Mouse (Mus musculus) left cerebral cortex, adult 2 months (tissue): ENCODE results near the gene Akap10. TPM values are rescaled to one million over a fixed set of nuclear protein-coding genes. Genes with fewer than 3 reads are reported as not detected.
"Not testable (repeated sequence)": the region's sequence is repeated elsewhere in the genome, so short reads cannot be mapped to it uniquely, and the experiment has no call there.

Experiments used
- DNase-seq, 2 experiments: peaks; one replicate each; pipeline ENCODE4 v3.0.0; 2021 to 2022; ENCODE audit warnings: low spot score in 2 of 2, mixed read lengths in 1 of 2; ENCODE audit errors: extremely low spot score in 1 of 2
- H3K27ac ChIP-seq: fragments of 200-600 bp; 2 replicates; pipeline ENCODE4 v1.8.1; 2022
- H3K4me3 ChIP-seq: fragments of 200-600 bp; 2 replicates; pipeline ENCODE4 v1.8.1; 2022
- CTCF ChIP-seq: fragments of 200-600 bp; IDR thresholded peaks from 2 replicates; pipeline ENCODE4 v1.8.1; 2022; ENCODE audit warnings: antibody characterized with exemption, mild to moderate bottlenecking, moderate library complexity
- intact Hi-C: fragments of 180-260 bp; cut with DNase I; formaldehyde crosslinking; loops from one replicate; pipeline ENCODE4 v1.15.1; 2025
- long read RNA-seq, 2 experiments: library from polyadenylated mRNA; stranded (forward); transcript quantifications; one replicate each; pipeline ENCODE4 v2.0.0; 2021; ENCODE audit warnings: borderline mapping rate in 2 of 2
- total RNA-seq, 2 experiments: library from RNA; stranded (reverse); gene quantifications; 2 replicates each; pipeline ENCODE4 v1.2.3; 2021

Gene Akap10
- total RNA-seq: 10 to 100 TPM; 36.8 to 37.0 TPM
- long read RNA-seq, experiment 1, transcript Akap10-202 (15 exons, 3,874 nt): major isoform, 22 of 25 reads
- long read RNA-seq, experiment 1, partial matches to known transcripts: 2 of 25 reads
- long read RNA-seq, experiment 1, other reads (novel, unspliced or antisense): 1 of 25 reads
- long read RNA-seq, experiment 2, transcript Akap10-202 (15 exons, 3,874 nt): major isoform, 11 of 12 reads
- long read RNA-seq, experiment 2, partial matches to known transcripts: 0 of 12 reads
- long read RNA-seq, experiment 2, other reads (novel, unspliced or antisense): 1 of 12 reads

DNA sequence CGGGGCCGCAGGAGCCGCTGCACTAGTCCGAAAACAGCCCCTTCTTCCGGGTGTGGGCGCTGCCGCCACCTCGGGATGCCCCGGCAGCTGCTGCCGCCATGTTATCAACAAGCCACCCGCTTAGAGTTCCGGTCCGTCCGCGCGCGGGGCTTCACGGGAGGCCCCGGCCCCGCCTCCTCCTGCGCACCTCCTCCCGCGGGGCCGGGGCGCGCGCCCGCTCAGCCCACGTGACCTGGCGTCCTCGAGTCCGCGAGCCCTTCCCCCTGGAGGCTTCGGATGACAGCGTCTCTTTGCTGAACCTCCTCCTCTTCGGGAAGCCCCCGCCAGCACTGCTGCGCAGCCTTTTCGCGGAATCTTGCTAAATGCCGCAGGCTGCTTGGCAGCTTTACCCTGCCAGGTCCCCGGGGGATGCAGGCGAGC lies at the start of gene Akap10:
Akap10 (minus strand) TSS at position 155 of the 420 bp plus-strand sequence.
- Histone ChIP-seq H3K4me3 (peak within 1 kb of the TSS; percentile 96), H3K27ac (peak within 1 kb of the TSS; percentile 99)
- TF ChIP-seq CTCF: no peak; the same call in 1 of the 2 replicates
- intact Hi-C loops: loop anchor here (5.0 kb wide), 1 partner anchor 352 kb away; the partner anchor contains the start of genes Ttc19 and Zswim7
- DNase-seq: peak; percentile 95 to 96

GRCm38 (mm10) chr11:61975783-61976182 lies 45.7 kb upstream of the Akap10 start:
- Histone ChIP-seq H3K27ac (no peak overlapping the region), H3K4me3 (no peak overlapping the region)
- intact Hi-C loops: no loop called here
- no peak for TF ChIP-seq CTCF
- no peak for DNase-seq

- Histone ChIP-seq H3K27ac (no peak overlapping the region), H3K4me3 (no peak overlapping the region)
- DNase-seq: no peak
- no peak for TF ChIP-seq CTCF
- intact Hi-C loops: no loop called here
These were observed 44.2 kb upstream of the Akap10 start for GRCm38 (mm10) chr11:61974106-61974707.

DNA sequence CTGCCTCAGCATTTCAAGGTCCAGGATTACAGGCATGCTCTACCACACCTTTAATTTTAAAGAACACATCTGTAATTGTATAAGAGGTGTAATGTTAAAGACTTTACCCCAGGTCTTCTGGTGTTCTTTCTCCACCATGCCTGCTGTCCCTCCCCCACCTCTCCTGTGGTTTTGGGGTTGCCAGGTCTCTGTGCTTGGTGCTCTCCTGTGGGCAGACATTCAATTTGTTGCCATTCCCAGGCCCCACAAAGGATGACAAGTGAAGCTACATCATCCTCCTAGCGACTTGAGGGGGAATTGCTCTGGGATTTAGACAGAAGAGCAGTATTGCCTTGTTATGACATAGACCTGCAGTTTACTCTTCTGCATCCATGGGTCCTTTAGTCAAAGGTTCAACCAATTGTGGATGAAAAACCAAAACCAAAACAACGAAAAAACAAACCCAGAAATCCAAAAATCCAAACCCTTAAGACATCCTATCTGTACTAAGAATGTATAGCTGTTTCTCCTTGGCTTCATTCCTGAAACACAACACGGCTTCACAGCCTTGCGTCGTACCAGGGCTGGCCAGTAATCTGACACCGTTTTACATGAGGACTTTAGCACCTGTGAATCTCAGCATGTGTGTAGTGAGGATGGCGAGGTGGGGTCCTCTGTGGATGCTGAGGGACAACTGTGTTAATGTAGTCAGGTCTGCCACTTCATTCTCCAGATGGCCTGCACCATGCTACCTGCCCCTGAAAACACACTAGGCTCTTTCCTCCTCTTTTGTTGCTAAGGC lies 41.6 kb upstream of the Akap10 start:
- TF ChIP-seq CTCF: no peak
- H3K27ac ChIP-seq: no peak overlapping the region
- no peak for DNase-seq
- H3K4me3 ChIP-seq: no peak overlapping the region
- intact Hi-C loops: no loop called here

DNA sequence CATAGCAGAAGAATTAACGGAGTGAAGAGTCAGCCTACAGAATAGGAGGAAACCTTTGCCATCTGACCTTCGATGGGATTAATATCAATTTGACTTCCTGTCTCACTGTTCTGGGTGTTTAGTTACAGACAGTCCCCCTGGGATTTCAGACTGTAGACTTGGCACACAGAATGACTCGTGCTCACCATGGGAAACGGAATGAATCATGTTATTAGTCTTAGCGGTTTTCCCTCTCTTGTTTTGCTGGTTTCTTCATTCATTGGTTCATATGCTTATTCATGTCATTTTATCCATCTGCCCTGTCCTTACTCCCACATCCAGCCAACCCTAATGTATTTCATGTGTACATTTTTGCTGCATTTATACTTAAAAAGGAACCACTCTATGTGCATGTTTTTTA lies 40.8 kb upstream of the Akap10 start:
- H3K27ac ChIP-seq: no peak overlapping the region
- DNase-seq: no peak
- intact Hi-C loops: no loop called here
- H3K4me3 ChIP-seq: no peak overlapping the region
- no peak for TF ChIP-seq CTCF

GRCm38 (mm10) chr11:61968875-61969274 lies 38.8 kb upstream of the Akap10 start:
- no peak overlapping the region for H3K4me3 ChIP-seq
- intact Hi-C loops: no loop called here
- no peak for TF ChIP-seq CTCF
- DNase-seq: no peak
- no peak overlapping the region for H3K27ac ChIP-seq

DNA sequence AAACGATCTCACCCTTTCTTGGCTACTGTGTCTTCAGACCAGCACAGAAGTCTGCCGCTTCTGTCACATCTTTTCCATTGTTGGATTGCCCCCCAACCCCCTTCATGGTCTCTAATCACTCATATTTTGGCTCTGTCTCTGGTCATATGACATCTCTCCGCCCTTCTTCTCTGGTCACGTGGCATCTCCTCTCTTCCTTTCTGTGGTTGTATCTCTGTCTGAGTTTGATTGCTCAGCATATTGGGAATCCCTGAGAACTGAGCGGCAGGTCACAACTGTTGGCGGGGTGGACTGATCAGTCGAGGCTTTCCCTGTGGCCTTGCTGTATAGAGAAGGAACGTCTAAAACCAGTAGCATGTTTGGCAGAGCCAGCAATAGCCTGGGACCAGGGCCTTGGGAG lies 37.0 kb upstream of the Akap10 start:
- Histone ChIP-seq H3K27ac (no peak overlapping the region), H3K4me3 (no peak overlapping the region)
- intact Hi-C loops: no loop called here
- no peak for DNase-seq
- no peak for TF ChIP-seq CTCF

GRCm38 (mm10) chr11:61964611-61965010 lies 34.6 kb upstream of the Akap10 start:
- intact Hi-C loops: loop anchor here (2.0 kb wide), 1 partner anchor 40 kb away; no protein-coding TSS in a partner anchor
- DNase-seq: no peak
- no peak for TF ChIP-seq CTCF
- Histone ChIP-seq H3K27ac (peak overlapping the region; percentile 24; the same call in 1 of the 2 replicates), H3K4me3 (no peak overlapping the region)

DNA sequence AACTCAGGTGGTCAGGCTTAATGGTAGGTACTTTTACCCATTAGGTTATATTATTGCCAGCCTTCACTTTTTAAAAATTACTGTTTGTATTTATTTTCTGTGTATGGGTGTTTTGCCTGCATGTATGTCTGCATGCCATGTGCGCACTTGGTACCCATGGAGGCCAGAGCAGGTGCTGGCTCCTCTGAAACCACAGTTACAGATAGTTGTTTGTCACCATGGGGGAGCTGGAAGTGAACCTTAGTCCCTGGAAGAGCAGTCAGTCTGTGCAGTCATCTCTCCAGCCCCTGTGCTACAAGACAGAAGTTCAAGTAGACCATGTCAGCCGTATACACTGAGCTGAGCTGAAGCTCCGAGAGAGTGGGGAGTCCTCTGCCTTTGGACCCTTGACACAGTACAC lies 33.1 kb upstream of the Akap10 start:
- no peak overlapping the region for H3K27ac ChIP-seq
- no peak overlapping the region for H3K4me3 ChIP-seq

GRCm38 (mm10) chr11:61962684-61963083 lies 32.6 kb upstream of the Akap10 start:
- DNase-seq: no peak
- Histone ChIP-seq H3K4me3 (no peak overlapping the region), H3K27ac (no peak overlapping the region)
- TF ChIP-seq CTCF: no peak
- intact Hi-C loops: no loop called here

More for the DNA sequence above, 33.1 kb upstream of the Akap10 start:
- no peak for TF ChIP-seq CTCF
- intact Hi-C loops: no loop called here
- no peak for DNase-seq

DNA sequence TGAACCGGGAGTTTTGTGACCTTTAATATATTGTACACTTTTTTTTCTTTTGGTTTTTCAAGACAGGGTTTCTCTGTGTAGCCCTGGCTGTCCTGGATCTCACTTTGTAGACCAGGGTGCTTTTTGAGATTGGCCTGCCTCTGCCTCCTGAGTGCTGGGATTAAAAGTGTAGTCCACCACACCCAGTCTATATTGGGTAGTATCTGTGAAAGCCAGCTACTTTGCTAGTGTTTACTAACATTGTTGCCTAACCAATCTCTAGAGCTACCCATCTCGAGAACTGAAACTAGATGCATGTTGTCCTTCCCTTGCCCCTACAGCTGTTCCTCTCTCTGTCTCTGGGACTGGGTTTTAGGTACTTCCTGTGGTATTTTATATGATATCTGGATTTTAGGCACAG lies 30.0 kb upstream of the Akap10 start:
- DNase-seq: no peak

DNA sequence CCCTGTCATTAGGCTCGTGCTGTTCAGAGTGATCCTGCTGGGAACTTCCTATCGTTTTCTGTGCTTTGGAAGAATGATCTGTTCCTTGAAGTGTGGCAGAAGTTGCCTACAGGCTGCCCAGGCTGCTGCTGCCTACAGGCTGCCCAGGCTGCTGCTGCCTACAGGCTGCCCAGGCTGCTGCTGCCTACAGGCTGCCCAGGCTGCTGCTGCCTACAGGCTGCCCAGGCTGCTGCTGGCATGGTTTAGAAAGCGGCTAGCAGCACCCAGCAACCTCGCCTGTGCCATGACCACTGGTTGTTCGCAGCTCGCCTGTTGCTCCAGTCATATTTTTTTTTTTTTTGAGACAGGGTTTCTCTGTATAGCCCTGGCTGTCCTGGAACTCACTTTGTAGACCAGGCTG lies 28.7 kb upstream of the Akap10 start:
- H3K27ac ChIP-seq, DNase-seq, intact Hi-C loops: not testable (repeated sequence)
- 0 out of 2 replicates have a peak overlapping the region, but pooled peaks have one; percentile 1 for H3K4me3 ChIP-seq

More for the DNA sequence above, 30.0 kb upstream of the Akap10 start:
- H3K27ac ChIP-seq: no peak overlapping the region
- no peak overlapping the region for H3K4me3 ChIP-seq
- no peak for TF ChIP-seq CTCF
- intact Hi-C loops: no loop called here
